Mouse (Mus musculus) bone marrow, adult 2 months (tissue): ENCODE measurements at regions not wholly inside any gene's neighbourhood (a gene's known extent, or its start where the extent isn't known, plus 50 kb on each side); places are given as distances from the start of the nearest gene placed in this dataset.

Source experiments
- CTCF ChIP-seq: fragments of 200-500 bp; IDR thresholded peaks from 2 replicates; pipeline ENCODE4 v1.5.1; 2011; ENCODE audit warnings: low read length, control low read depth; ENCODE audit not compliant: control insufficient read depth, insufficient read depth
- POLR2A ChIP-seq: fragments of 200-500 bp; IDR thresholded peaks from 2 replicates; pipeline ENCODE4 v1.6.1; 2011; ENCODE audit warnings: low read depth, mild to moderate bottlenecking, control low read depth, low read length, borderline replicate concordance; ENCODE audit not compliant: control insufficient read depth

DNA sequence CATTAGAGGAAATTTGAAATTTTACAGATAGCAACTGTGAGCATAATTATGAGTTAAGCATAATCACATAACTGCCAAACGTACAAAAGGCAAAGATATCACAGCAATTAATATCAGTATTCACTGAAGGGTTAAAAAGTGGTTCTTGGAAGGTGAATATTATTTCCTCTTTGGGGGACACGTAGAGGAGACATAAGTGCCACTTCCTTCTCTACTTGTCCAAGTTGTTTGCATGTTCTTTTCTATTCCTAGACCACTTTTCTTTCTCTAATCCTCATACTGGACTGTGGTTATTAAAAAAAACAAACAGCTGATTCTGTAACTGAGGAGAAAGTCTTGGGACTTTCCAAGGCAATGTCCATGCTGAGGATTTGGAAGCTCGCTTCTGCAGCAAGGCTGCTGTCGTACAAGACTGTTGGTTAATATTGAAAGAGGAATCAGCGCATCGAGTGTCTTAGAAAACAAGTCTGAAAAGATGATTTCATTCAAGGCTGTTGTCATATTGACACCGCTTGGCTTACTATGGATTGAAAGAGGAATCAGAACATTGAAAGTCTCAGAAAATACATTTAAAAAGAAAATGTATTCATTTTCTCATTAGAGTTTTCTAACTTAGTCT is 61.7 kb upstream of the Tent5a start:
- no peak for TF ChIP-seq POLR2A
- no peak for TF ChIP-seq CTCF
